ENCODE assay signal across 9 mouse cellular contexts in genomic region chr1:133057345-133058034, GRCm38 (mm10). TPM values are rescaled to one million over a fixed set of nuclear protein-coding genes. Genes with fewer than 3 reads are reported as not detected.
DNase-seq lines count a peak whose midpoint lies in the region; ATAC-seq and TF ChIP-seq lines count a peak whose summit lies in the region.
"Had no signal": no experiment of that assay in that cellular context is flagged by ENCODE, and none has a peak within 500 bp of the region (broad histone marks: within the 10 kb centered on the region; RNA-seq: fewer than 3 reads in every experiment).

No protein-coding gene starts in this region.

- H3K9ac ChIP-seq in heart, adult 2 months (ENCODE audit: low read depth, low read length) = peak overlapping the region; percentile 56
- 0 out of 2 replicates have a peak overlapping the region, but pooled peaks have one; percentile 22 for H3K9ac ChIP-seq in neural tube, embryonic 13.5 days
- H3K9ac ChIP-seq in heart, embryonic 15.5 days = no peak overlapping the region

- no peak for ATAC-seq in neural tube, embryonic 13.5 days (ENCODE audit: low read depth)
- peak; percentile 59; the same call in 1 of the 2 replicates for ATAC-seq in heart, embryonic 15.5 days (replicated peaks; ENCODE audit: insufficient number of reproducible peaks, insufficient read depth, low FRiP score, low read depth)
- ATAC-seq in erythroblast, adult 5-6 weeks (replicated peaks; ENCODE audit: low FRiP score, poor library complexity, severe bottlenecking) = no peak

- 17% methylated on average over 7 of the region's 7 CpGs for WGBS in heart, adult 2 months
- 69% methylated on average over 7 of the region's 7 CpGs for WGBS in neural tube, embryonic 13.5 days
- 37% methylated on average over 7 of the region's 7 CpGs for WGBS in heart, embryonic 15.5 days
- WGBS in small intestine, adult 2 months = 14% methylated on average over 7 of the region's 7 CpGs
- WGBS in thymus, adult 2 months = 34% methylated on average over 7 of the region's 7 CpGs

- H3K79me2 ChIP-seq in heart, adult 2 months (replicated peaks; ENCODE audit: control insufficient read depth, insufficient read depth, low read length) = peaks cover 7% of the 10 kb centered on the region

- no peaks in the 10 kb centered on the region for H3K27me3 ChIP-seq in heart, adult 2 months (ENCODE audit: control insufficient read depth, insufficient read depth, low read length)
- no peaks in the 10 kb centered on the region for H3K27me3 ChIP-seq in neural tube, embryonic 13.5 days
- no peaks in the 10 kb centered on the region for H3K27me3 ChIP-seq in heart, embryonic 15.5 days
- no peaks in the 10 kb centered on the region for H3K27me3 ChIP-seq in small intestine, adult 2 months (ENCODE audit: control insufficient read depth, insufficient read depth, low read length)
- no peaks in the 10 kb centered on the region for H3K27me3 ChIP-seq in thymus, adult 2 months (ENCODE audit: control insufficient read depth, insufficient read depth, low read length)
- H3K27me3 ChIP-seq: CH12.LX had no signal

- H3K4me3 ChIP-seq in heart, adult 2 months = no peak overlapping the region
- H3K4me3 ChIP-seq in neural tube, embryonic 13.5 days = no peak overlapping the region
- no peak overlapping the region for H3K4me3 ChIP-seq in heart, embryonic 15.5 days
- peak overlapping the region; percentile 5; the same call in 1 of the 2 replicates for H3K4me3 ChIP-seq in small intestine, adult 2 months (ENCODE audit: low read depth, low read length)
- H3K4me3 ChIP-seq in thymus, adult 2 months (ENCODE audit: control insufficient read depth, insufficient read depth, low read length) = no peak overlapping the region

- TF ChIP-seq POLR2A in heart, adult 2 months (IDR thresholded peaks at IDR 0.05; ENCODE audit: insufficient read depth, low read depth, low read length) = no peak
- no peak for TF ChIP-seq POLR2A in small intestine, adult 2 months (IDR thresholded peaks at IDR 0.05; ENCODE audit: low read depth, low read length)
- TF ChIP-seq POLR2A in thymus, adult 2 months (IDR thresholded peaks at IDR 0.05; ENCODE audit: control insufficient read depth, extremely low read depth, insufficient read depth, low read length, poor library complexity) = no peak

- no peak overlapping the region for H3K4me2 ChIP-seq in neural tube, embryonic 13.5 days
- no peak overlapping the region for H3K4me2 ChIP-seq in heart, embryonic 15.5 days

- intact Hi-C loops in heart, adult 2 months (cut with DNase I) = no loop called here
- intact Hi-C loops in heart, postnatal 36 days (cut with DNase I) = no loop called here

- no peak for TF ChIP-seq EP300 in heart, adult 2 months (IDR thresholded peaks at IDR 0.05; ENCODE audit: insufficient read depth, low read depth, low read length)

- H3K4me1 ChIP-seq in heart, adult 2 months (ENCODE audit: control insufficient read depth, insufficient read depth, low read length) = peaks cover 29% of the 10 kb centered on the region
- peaks cover 49% of the 10 kb centered on the region for H3K4me1 ChIP-seq in neural tube, embryonic 13.5 days (replicated peaks)
- peaks cover 46% of the 10 kb centered on the region for H3K4me1 ChIP-seq in heart, embryonic 15.5 days (replicated peaks)
- peaks cover 56% of the 10 kb centered on the region for H3K4me1 ChIP-seq in small intestine, adult 2 months (ENCODE audit: control insufficient read depth, insufficient read depth, insufficient read length, low read length)
- peaks cover 5% of the 10 kb centered on the region for H3K4me1 ChIP-seq in thymus, adult 2 months (replicated peaks; ENCODE audit: control insufficient read depth, insufficient read depth, low read length)

- peak in 1 of 2 experiments; percentile 29 for DNase-seq in heart, adult 2 months
- no peak for DNase-seq in heart, postnatal 36 days
- DNase-seq in neural tube, embryonic 10.5 days (ENCODE audit: extremely low spot score, low spot score) = no peak
- DNase-seq in thymus, adult 2 months = no peak

- peak overlapping the region; percentile 58 for H3K27ac ChIP-seq in heart, adult 2 months
- H3K27ac ChIP-seq in neural tube, embryonic 13.5 days (replicated peaks) = 0 out of 2 replicates have a peak overlapping the region, but pooled peaks have one; percentile 33
- H3K27ac ChIP-seq in heart, embryonic 15.5 days = peak overlapping the region; percentile 68
- peak overlapping the region; percentile 100 for H3K27ac ChIP-seq in small intestine, adult 2 months (ENCODE audit: insufficient read depth, low read depth, low read length)
- no peak overlapping the region for H3K27ac ChIP-seq in thymus, adult 2 months (ENCODE audit: control insufficient read depth, insufficient read depth, low read length)

- TF ChIP-seq CTCF in heart, adult 2 months (IDR thresholded peaks at IDR 0.05) = no peak
- no peak for TF ChIP-seq CTCF in small intestine, adult 2 months (IDR thresholded peaks at IDR 0.05; ENCODE audit: extremely low read depth, insufficient read length, insufficient replicate concordance, low read depth, low read length)
- no peak for TF ChIP-seq CTCF in thymus, adult 2 months (IDR thresholded peaks at IDR 0.05; ENCODE audit: borderline replicate concordance, control insufficient read depth, extremely low read depth, insufficient read depth, low read length, poor library complexity)

- H3K9me3 ChIP-seq in neural tube, embryonic 13.5 days = no peaks in the 10 kb centered on the region
- H3K9me3 ChIP-seq in heart, embryonic 15.5 days (replicated peaks) = no peaks in the 10 kb centered on the region

- H3K36me3 ChIP-seq in heart, adult 2 months (ENCODE audit: control insufficient read depth, insufficient read depth, low read length) = peaks cover 13% of the 10 kb centered on the region; the same call in 1 of the 2 replicates
- H3K36me3 ChIP-seq in neural tube, embryonic 13.5 days = peaks cover 12% of the 10 kb centered on the region
- no peaks in the 10 kb centered on the region for H3K36me3 ChIP-seq in heart, embryonic 15.5 days
- H3K36me3 ChIP-seq in small intestine, adult 2 months (ENCODE audit: control insufficient read depth, insufficient read depth, low read length) = peaks cover 4% of the 10 kb centered on the region
- no peaks in the 10 kb centered on the region for H3K36me3 ChIP-seq in thymus, adult 2 months (ENCODE audit: control insufficient read depth, insufficient read depth, low read length)

RNA-seq across cellular contexts. Expression of gene Pik3c2b, which starts 12.0 kb away (rescaled TPM):
- total RNA-seq in heart, adult 2 months (2021) = 10 to 100 TPM; 14.6 to 19.4 TPM
- 19.9 and 22.0 TPM in 2 replicates for polyA plus RNA-seq in heart, adult 2 months (2012; rRNA removed)
- 10 to 100 TPM; 17.9 to 20.4 TPM for total RNA-seq in heart, postnatal 36 days (2021)
- 13.9 and 14.0 TPM in 2 replicates for polyA plus RNA-seq in neural tube, embryonic 13.5 days (2015; fragmentation: Nextera tagmentation; extraction: Ambion mirVana)
- 8.0 and 9.7 TPM in 2 replicates for polyA plus RNA-seq in heart, embryonic 15.5 days (2015; fragmentation: Nextera tagmentation; extraction: Ambion mirVana)
- 13.2 and 23.9 TPM in 2 replicates for polyA plus RNA-seq in small intestine, adult 2 months (2012; rRNA removed)
- 0.38 and 0.84 TPM in 2 replicates for total RNA-seq in erythroblast, adult 5-6 weeks (2015; ENCODE audit: low replicate concordance)
- total RNA-seq in erythroblast, adult 5-6 weeks (2017; ENCODE audit: low replicate concordance) = 0.17 and 0.56 TPM in 2 replicates
- 9.5 and 12.1 TPM in 2 replicates for polyA plus RNA-seq in thymus, adult 2 months (2012; rRNA removed)

RNA-seq across cellular contexts. Expression of gene Mdm4, which starts 27.1 kb away (rescaled TPM):
- total RNA-seq in heart, adult 2 months (2021) = 10 to 100 TPM; 23.7 to 25.9 TPM
- 22.9 and 43.2 TPM in 2 replicates for polyA plus RNA-seq in heart, adult 2 months (2012; rRNA removed)
- 10 to 100 TPM; 25.3 to 29.9 TPM for total RNA-seq in heart, postnatal 36 days (2021)
- polyA plus RNA-seq in neural tube, embryonic 13.5 days (2015; fragmentation: Nextera tagmentation; extraction: Ambion mirVana) = 30.0 and 33.6 TPM in 2 replicates
- polyA plus RNA-seq in heart, embryonic 15.5 days (2015; fragmentation: Nextera tagmentation; extraction: Ambion mirVana) = 22.2 and 27.3 TPM in 2 replicates
- 6.1 and 11.2 TPM in 2 replicates for polyA plus RNA-seq in small intestine, adult 2 months (2012; rRNA removed)
- 38.2 and 53.6 TPM in 2 replicates for total RNA-seq in erythroblast, adult 5-6 weeks (2015; ENCODE audit: low replicate concordance)
- 69.9 and 74.2 TPM in 2 replicates for total RNA-seq in erythroblast, adult 5-6 weeks (2017; ENCODE audit: low replicate concordance)
- 127 and 147 TPM in 2 replicates for polyA plus RNA-seq in thymus, adult 2 months (2012; rRNA removed)
